Mouse (Mus musculus) forebrain, embryonic 12.5 days (tissue): ENCODE data around the gene Smad9. TPM values are rescaled to one million over a fixed set of nuclear protein-coding genes. Genes with fewer than 3 reads are reported as not detected.
A peak's percentile ranks its signal among the peaks of the same experiment; 100 is the strongest.

Source experiments
- ATAC-seq: fragments of 200-750 bp; cut with Nextera tagmentation; 2 replicates; pipeline ENCODE4 v1.8.0; 2017; ENCODE audit warnings: moderate TSS enrichment; ENCODE audit not compliant: low FRiP score
- H3K27ac ChIP-seq: fragments of 300-500 bp; sonication (generic); 2 replicates; pipeline ENCODE4 v1.5.1; 2016; ENCODE audit warnings: mild to moderate bottlenecking
- H3K27me3 ChIP-seq: fragments of 300-500 bp; sonication (generic); 2 replicates; pipeline ENCODE4 v1.6.1; 2016; ENCODE audit warnings: mild to moderate bottlenecking
- H3K36me3 ChIP-seq: fragments of 300-500 bp; sonication (generic); replicated peaks from 2 replicates; pipeline ENCODE4 v1.6.1; 2016; ENCODE audit warnings: mild to moderate bottlenecking
- H3K4me1 ChIP-seq: fragments of 300-500 bp; sonication (generic); 2 replicates; pipeline ENCODE4 v1.6.1; 2016
- H3K4me2 ChIP-seq: fragments of 300-500 bp; sonication (generic); 2 replicates; pipeline ENCODE4 v1.6.1; 2016; ENCODE audit warnings: mild to moderate bottlenecking, moderate library complexity
- H3K4me3 ChIP-seq: fragments of 300-500 bp; sonication (generic); replicated peaks from 2 replicates; pipeline ENCODE4 v1.5.1; 2016; ENCODE audit warnings: mild to moderate bottlenecking
- H3K9ac ChIP-seq: fragments of 300-500 bp; sonication (generic); 2 replicates; pipeline ENCODE4 v1.6.1; 2016; ENCODE audit warnings: mild to moderate bottlenecking
- H3K9me3 ChIP-seq: fragments of 300-500 bp; sonication (generic); 2 replicates; pipeline ENCODE4 v1.6.1; 2016
- WGBS: fragments of 180-500 bp; shearing (Covaris S2); methylation state at CpG from one replicate; pipeline ENCODE4 v1.1.7; 2016; 5-methylcytosine and 5-hydroxymethylcytosine counted together
- polyA plus RNA-seq: library from polyadenylated mRNA; unstranded; fragments of >200 nt; fragmentation: Nextera tagmentation; extraction: Ambion mirVana; gene quantifications from 2 replicates; pipeline ENCODE4 v1.2.1, GENCODE M21; 2016

Gene Smad9
- 0.17 and 0.24 TPM in 2 replicates for polyA plus RNA-seq

DNA sequence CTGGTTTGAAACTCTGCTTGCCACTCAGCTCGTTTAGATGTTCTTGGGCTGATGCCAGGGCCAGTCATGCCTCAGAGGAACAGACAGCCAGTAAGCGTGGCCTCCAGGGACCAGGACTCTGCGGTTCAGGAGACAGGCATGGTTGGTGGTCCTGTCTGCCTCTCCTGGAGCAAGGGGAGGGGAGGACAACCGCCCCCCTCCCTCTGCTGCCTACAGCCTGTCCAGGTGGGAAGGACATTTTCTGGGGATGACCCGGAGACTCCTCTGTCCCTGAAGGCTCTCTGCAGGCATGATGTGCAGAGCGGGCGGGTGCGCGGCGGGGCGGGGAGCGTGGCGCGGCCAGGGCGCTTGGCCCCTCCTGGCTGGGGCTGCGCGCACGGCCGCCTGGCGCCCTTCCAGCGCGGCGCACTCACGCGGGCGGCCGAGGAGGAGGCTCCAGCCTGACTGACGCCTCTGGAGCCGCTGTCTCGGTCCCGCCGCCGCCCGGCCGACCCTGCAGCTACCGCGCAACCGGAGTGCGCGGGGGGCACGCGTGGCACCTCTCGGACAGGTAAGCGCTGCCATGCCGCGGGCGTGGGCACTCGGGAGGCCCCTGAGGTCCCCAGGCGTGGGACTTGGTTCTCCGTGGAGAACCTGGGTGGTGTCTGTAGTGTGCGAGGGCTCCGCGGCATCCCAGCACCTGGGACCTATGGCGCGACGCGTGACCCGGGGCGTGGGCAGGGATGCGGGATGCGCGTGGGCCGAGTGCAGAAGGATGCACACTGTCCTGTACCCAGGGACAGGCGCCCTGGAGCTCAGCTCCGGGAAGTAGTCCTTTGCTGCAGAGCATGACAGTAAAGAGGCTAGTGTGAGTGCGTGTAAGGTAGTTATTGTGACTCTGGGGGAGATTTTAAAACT, at the start of gene Smad9:
Smad9 (plus strand) TSS at position 438 of the 897 bp plus-strand sequence.
- Histone ChIP-seq H3K4me1 (peaks cover 18% of the 10 kb centered on the region), H3K36me3 (peaks cover 18% of the 10 kb centered on the region), H3K27me3 (peaks cover 23% of the 10 kb centered on the region), H3K9ac (peak within 1 kb of the TSS; percentile 69), H3K27ac (no peak within 1 kb of the TSS), H3K9me3 (no peaks in the 10 kb centered on the region), H3K4me3 (peak within 1 kb of the TSS; percentile 60), H3K4me2 (peak within 1 kb of the TSS; percentile 100)
- peak; percentile 87 for ATAC-seq
- WGBS = under 1% methylated on average over 65 of the region's 66 CpGs

DNA sequence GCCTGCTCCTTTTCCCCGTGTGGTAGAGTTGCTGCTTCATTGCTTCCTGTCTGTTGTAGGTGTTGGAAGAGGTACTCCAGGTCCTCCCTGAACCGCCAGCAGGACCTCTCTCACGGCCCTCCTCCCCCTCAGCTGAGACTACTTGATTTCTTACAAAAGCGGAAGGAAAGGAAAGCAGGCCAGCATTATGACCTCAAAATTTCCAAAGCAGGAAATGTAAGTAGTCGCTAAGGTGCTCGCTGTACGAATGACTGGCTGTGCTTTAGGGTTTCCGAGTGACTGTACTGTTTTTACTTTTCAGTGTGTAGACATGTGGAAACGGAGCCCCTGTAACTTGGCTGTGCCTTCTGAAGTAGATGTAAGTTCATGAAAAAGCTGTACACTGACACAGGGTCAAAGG, 46.4 kb upstream of the Smad9 start:
- H3K9ac ChIP-seq = no peak overlapping the region
- WGBS = 92% methylated on average over 9 of the region's 9 CpGs
- peaks cover 80% of the 10 kb centered on the region for H3K36me3 ChIP-seq
- H3K27ac ChIP-seq = no peak overlapping the region
- H3K9me3 ChIP-seq = no peaks in the 10 kb centered on the region
- no peak overlapping the region for H3K4me2 ChIP-seq
- H3K4me1 ChIP-seq = no peaks in the 10 kb centered on the region
- H3K27me3 ChIP-seq = no peaks in the 10 kb centered on the region
- ATAC-seq = no peak
- no peak overlapping the region for H3K4me3 ChIP-seq

DNA sequence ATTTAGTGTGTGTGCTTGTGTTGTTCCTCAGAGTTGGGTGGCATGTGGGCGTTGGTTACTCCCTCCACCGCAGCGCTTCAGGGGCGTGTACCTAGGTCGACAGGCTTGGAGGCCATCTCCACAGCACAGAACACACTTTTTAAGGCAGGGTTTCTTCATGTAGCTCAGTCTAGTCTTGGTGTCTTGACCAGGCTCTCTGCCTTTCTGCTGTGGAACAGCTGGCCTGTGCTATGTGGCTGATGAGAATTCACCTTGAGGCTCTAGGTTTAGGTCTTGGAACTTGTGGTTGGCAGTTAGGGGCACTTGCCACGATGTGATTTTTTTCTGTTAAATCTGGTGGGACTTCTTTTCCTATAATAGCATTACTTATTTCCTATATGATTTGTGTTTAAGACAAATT, 41.1 kb upstream of the Smad9 start, which contains the start of gene Gm21958:
Gm21958 (minus strand) TSS at position 101 of the 400 bp plus-strand sequence.
- 96% methylated on average over 6 of the region's 6 CpGs for WGBS
- Histone ChIP-seq H3K36me3 (peaks cover 76% of the 10 kb centered on the region), H3K9me3 (no peaks in the 10 kb centered on the region), H3K9ac (no peak within 1 kb of the TSS), H3K4me2 (no peak within 1 kb of the TSS), H3K4me1 (no peaks in the 10 kb centered on the region), H3K27ac (no peak within 1 kb of the TSS), H3K4me3 (no peak within 1 kb of the TSS), H3K27me3 (no peaks in the 10 kb centered on the region)
- no peak for ATAC-seq

DNA sequence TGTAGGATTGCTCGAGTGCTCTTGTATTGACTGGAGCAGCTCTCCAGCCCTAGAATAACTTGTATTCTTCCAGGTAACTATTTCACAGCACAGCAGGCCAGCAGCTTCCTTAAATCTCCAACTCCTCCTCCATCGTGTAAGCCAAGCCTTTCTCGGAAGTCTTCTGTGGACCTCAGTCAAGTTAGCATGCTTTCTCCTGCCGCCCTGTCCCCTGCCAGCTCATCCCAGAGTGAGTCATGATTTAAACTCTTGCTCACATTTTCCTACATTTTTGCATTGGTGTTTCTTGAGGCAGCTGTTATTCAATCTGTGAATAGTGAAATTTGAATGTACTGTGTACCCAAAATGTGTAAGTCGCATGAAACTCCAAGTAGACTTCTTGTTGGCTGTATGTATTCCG, 39.9 kb upstream of the Smad9 start:
- Histone ChIP-seq H3K9me3 (no peaks in the 10 kb centered on the region), H3K27ac (no peak overlapping the region), H3K27me3 (no peaks in the 10 kb centered on the region), H3K9ac (no peak overlapping the region), H3K36me3 (peaks cover 67% of the 10 kb centered on the region), H3K4me3 (no peak overlapping the region), H3K4me2 (no peak overlapping the region), H3K4me1 (no peaks in the 10 kb centered on the region)
- 95% methylated on average over 6 of the region's 6 CpGs for whole genome bisulfite sequencing
- ATAC-seq = no peak

DNA sequence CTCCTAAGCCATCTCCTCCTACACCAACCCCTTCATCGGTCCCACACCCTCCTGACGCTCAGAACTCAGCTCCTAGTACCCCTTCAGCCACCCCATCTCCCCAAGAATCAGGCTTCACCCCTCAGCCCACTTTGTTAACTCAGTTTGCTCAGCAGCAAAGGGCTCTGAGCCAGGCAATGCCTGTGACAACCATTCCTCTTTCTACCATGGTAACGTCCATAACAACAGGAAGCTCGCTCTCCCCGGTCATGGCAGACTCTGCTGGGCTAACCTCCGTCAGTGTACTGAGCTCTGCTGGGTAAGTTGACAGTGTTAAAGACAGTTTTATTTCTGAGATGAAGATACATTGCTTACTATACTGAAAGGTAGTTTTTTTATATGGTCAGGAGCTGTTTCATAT, 38.0 kb upstream of the Smad9 start:
- H3K4me2 ChIP-seq = no peak overlapping the region
- WGBS = 87% methylated on average over 6 of the region's 6 CpGs
- no peak overlapping the region for H3K9ac ChIP-seq
- no peak overlapping the region for H3K27ac ChIP-seq
- no peaks in the 10 kb centered on the region for H3K4me1 ChIP-seq
- H3K27me3 ChIP-seq = no peaks in the 10 kb centered on the region
- no peaks in the 10 kb centered on the region for H3K9me3 ChIP-seq
- no peak for ATAC-seq
- no peak overlapping the region for H3K4me3 ChIP-seq
- H3K36me3 ChIP-seq = peaks cover 68% of the 10 kb centered on the region

DNA sequence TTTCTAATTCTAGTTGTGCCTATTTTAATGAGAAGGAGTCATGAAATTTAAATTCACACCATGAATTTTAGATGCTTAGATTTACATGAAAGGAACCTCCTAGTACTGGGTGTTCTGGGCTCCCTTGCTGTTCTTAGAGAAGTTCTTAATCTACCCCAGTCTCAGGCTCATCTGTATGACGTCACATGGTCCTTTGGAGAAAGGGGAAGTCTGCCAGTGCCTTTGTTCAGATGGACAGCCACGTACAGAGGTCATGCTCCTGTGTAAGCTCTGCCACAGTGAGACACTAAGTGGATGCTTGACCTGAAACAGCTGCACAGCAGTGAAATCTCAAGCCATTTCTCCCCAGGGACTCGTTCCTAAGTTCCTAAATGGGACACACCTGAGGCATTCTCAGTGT, 36.4 kb upstream of the Smad9 start:
- peaks cover 78% of the 10 kb centered on the region for H3K36me3 ChIP-seq
- no peak overlapping the region for H3K4me2 ChIP-seq
- H3K4me1 ChIP-seq = no peaks in the 10 kb centered on the region
- no peaks in the 10 kb centered on the region for H3K27me3 ChIP-seq
- ATAC-seq = no peak
- H3K4me3 ChIP-seq = no peak overlapping the region
- WGBS = 71% methylated on average over 3 of the region's 3 CpGs
- H3K9ac ChIP-seq = no peak overlapping the region
- no peak overlapping the region for H3K27ac ChIP-seq
- H3K9me3 ChIP-seq = no peaks in the 10 kb centered on the region

DNA sequence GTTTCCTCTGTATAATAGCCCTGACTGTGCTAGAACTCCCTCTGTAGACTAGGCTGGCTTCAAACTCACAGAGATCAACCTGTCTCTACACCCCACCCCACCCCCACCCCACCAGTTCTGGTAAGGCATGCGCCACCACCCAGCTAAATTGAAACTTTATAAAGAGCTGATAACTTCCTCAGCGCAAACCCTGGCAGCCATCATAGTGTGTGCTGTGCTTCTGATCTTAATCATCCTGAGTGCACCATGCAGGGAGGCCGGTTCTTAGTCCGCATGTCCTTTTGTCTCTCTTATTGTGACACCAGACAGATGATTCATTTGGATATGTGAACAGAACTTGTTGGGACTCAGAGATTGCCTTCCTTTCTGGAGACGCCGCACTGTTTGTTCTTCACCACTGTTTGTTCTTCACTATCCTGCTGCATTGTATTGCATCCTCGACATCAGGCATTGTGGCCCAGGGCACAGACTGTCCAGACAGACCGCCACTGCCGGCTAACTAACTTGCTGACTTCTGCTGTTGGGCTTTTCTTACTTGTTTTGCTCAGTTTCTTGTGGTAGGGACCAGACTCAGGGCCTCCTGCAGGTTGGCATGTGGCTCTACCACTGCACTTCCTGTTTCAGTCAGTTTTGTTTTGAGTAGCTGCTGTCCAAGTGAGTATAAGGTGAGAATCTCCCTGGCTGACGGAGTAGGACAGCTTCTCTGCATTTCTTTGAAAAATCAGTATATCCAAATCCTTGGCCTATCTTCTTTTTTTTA, 31.5 kb upstream of the Smad9 start:
- Histone ChIP-seq H3K9me3 (no peaks in the 10 kb centered on the region), H3K27me3 (no peaks in the 10 kb centered on the region), H3K4me1 (no peaks in the 10 kb centered on the region), H3K9ac (no peak overlapping the region), H3K36me3 (peaks cover 64% of the 10 kb centered on the region), H3K4me2 (no peak overlapping the region), H3K27ac (no peak overlapping the region), H3K4me3 (no peak overlapping the region)
- WGBS = 93% methylated on average over 10 of the region's 10 CpGs
- ATAC-seq = no peak

DNA sequence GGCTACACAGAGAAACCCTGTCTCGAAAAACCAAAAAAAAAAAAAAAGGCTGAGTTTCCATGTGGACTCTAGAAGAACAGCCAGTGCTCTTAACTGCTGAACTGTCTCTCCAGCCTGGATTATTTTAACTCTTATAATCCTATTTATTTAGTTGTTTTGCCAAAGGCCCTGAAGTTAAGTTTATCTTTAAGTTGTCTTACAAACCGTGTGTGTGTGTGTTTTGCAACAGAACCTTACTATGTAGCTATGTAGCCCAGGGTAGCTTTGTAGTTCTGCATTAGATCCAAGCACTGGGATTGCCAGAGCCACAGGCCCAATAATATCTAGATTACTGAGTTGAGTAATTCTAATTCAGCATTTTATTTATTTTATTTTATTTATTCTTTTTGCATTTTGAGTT, 30.0 kb upstream of the Smad9 start:
- Histone ChIP-seq H3K27ac (no peak overlapping the region), H3K9me3 (no peaks in the 10 kb centered on the region), H3K36me3 (peaks cover 74% of the 10 kb centered on the region), H3K4me1 (no peaks in the 10 kb centered on the region), H3K27me3 (no peaks in the 10 kb centered on the region), H3K9ac (no peak overlapping the region), H3K4me3 (no peak overlapping the region), H3K4me2 (no peak overlapping the region)
- WGBS = 86% methylated on average over 2 of the region's 2 CpGs
- ATAC-seq = no peak

DNA sequence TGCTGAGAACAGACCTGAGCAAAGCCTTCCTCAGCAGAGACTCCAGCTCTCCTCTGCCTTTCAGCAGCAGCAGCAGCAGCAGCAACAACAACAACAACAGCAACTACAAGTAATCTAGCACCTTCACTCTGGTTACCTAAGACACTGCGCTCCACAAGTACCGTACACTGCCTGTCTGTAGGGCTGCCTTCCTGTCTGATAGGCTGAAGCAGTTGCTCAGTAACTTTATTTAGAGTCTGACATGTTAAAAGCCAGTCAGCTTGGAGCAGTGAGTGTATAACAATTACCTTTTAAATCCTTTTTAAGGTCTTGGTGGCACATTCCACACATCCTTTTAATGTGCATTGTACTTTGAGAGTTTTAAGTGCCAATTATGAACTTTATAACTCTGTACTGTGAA, 27.8 kb upstream of the Smad9 start:
- Histone ChIP-seq H3K9me3 (no peaks in the 10 kb centered on the region), H3K36me3 (peaks cover 69% of the 10 kb centered on the region), H3K4me3 (no peak overlapping the region), H3K4me1 (no peaks in the 10 kb centered on the region), H3K27me3 (no peaks in the 10 kb centered on the region), H3K27ac (no peak overlapping the region), H3K9ac (no peak overlapping the region), H3K4me2 (no peak overlapping the region)
- ATAC-seq = no peak
- WGBS = 97% methylated on average over 2 of the region's 2 CpGs

DNA sequence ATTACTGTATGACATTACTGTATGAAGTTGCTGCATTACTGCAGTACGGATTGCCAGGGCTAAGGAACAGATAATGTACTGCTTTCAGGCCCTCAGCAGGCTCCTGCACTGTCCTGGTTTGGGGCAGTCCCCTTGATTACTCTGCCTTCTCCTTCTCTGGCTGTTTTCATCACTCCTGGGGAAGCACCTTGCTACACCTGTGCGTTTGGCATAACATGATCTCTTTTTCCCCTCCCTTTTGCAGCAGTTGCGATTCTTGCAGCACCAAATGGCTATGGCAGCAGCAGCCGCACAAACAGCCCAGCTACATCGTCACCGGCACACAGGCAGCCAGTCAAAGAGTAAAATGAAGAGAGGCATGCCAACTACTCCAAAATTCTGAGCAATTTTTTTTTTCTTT, 27.3 kb upstream of the Smad9 start:
- no peak overlapping the region for H3K4me3 ChIP-seq
- no peak overlapping the region for H3K9ac ChIP-seq
- WGBS = 91% methylated on average over 6 of the region's 6 CpGs
- H3K27me3 ChIP-seq = no peaks in the 10 kb centered on the region
- H3K4me2 ChIP-seq = no peak overlapping the region
- ATAC-seq = no peak
- no peaks in the 10 kb centered on the region for H3K9me3 ChIP-seq
- H3K27ac ChIP-seq = no peak overlapping the region
- H3K4me1 ChIP-seq = no peaks in the 10 kb centered on the region
- peaks cover 69% of the 10 kb centered on the region for H3K36me3 ChIP-seq

DNA sequence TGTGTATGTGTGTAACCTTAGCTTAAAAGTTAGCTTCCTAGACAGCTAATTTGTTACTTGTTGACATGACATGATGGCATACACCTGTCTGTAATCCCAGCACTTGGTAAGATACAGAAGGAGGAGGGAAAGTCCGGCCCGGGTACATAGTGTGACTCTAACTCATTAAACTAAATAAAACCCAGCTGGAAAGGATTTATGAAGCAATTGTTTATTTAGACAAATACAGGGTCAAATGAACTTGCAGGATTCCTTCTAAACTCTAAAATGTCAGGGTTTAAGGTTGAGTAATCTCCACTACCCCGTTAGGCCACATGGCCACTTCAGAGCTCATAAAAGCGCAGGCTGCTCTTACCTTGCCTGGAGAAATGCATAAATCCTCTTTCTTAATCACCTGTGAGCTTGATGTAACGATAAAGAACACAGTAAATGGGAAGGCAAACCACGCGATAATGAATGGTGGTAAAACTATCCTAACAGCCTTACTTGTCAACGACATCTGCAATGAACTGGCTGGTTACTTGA, 23.7 kb upstream of the Smad9 start:
- H3K4me2 ChIP-seq = no peak overlapping the region
- 89% methylated on average over 8 of the region's 8 CpGs for WGBS
- peaks cover 11% of the 10 kb centered on the region for H3K4me1 ChIP-seq
- no peak overlapping the region for H3K27ac ChIP-seq
- no peak for ATAC-seq
- H3K9me3 ChIP-seq = no peaks in the 10 kb centered on the region
- H3K4me3 ChIP-seq = no peak overlapping the region
- no peaks in the 10 kb centered on the region for H3K27me3 ChIP-seq
- peaks cover 56% of the 10 kb centered on the region for H3K36me3 ChIP-seq
- no peak overlapping the region for H3K9ac ChIP-seq

DNA sequence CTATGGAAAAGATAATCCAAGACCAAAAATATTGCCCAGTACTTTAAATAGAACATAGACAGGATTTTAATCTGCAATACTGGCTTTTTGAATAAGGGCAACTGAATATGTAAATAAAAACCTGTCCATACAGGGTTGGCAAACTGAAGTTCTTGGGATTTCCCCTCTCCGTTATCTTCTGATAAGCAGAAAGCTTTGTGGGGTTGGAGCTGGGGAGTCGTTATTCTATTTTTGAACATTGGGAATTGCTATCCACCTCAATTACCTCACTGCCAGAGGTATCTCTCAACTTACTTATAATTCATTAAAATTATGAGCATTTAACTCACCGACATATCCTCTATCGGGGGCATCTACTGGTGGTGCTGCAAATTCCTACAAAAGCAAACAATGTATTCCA, 23.0 kb upstream of the Smad9 start:
- Histone ChIP-seq H3K9me3 (no peaks in the 10 kb centered on the region), H3K36me3 (peaks cover 49% of the 10 kb centered on the region), H3K4me2 (no peak overlapping the region), H3K27me3 (no peaks in the 10 kb centered on the region), H3K4me1 (peaks cover 11% of the 10 kb centered on the region), H3K9ac (no peak overlapping the region), H3K27ac (no peak overlapping the region), H3K4me3 (no peak overlapping the region)
- ATAC-seq = no peak
- WGBS = 94% methylated on average over 4 of the region's 4 CpGs
